Mouse (Mus musculus) lung, postnatal 0 days (tissue): Measurements from ENCODE around the gene Mb21d2.

ENCODE experiments used
- CTCF ChIP-seq: IDR thresholded peaks from 2 replicates; pipeline ENCODE4 v1.5.1; 2016; ENCODE audit warnings: antibody characterized with exemption, mild to moderate bottlenecking
- EP300 ChIP-seq: IDR thresholded peaks from 2 replicates; pipeline ENCODE4 v1.6.1; 2016; ENCODE audit warnings: antibody characterized with exemption, mild to moderate bottlenecking, control low read depth

- TF ChIP-seq CTCF (no peak), EP300 (no peak)
Observed at GRCm38 (mm10) chr16:28859678-28860077, 69.8 kb downstream of the Mb21d2 start.
